Mouse (Mus musculus): ENCODE data around the gene Clcnka. TPM values are rescaled to one million over a fixed set of nuclear protein-coding genes. Genes with fewer than 3 reads are reported as not detected.

The Clcnka gene
- total RNA-seq, 4 experiments from 2014 or later: not detected

- DNase-seq: no peak
These were observed 22.4 kb upstream of the Clcnka start for GRCm38 (mm10) chr4:141420886-141421285.

DNA sequence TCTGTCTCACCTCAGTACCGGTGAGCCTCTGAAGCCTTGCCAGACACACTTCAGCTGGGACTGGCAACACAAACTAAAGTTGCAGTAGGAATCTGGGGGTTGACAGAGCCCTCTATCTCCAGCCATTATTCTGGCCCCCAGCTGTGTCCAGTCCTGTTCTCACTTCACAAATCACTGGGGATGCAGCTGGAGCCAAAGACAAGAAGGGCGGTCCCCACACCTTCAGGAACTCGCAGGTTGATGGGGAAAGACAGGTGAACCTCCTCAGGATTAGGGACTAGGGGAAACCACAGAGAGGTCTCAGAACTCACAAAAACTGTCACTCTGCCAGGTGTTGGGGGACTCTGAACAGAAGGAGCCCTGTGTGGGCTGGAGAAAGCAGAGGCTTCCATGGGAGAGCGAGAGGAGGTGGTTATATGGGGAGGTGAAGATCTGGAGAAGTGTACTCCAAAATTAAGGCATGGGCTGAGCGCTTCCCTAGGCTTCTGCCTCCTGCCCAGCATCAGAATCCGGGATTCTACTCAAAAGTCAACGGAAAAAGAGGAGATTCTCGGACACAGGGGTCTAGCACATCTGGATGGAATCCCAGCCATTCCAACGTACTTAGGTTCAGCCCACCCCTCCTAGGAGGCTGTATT is 21.8 kb upstream of the Clcnka start, which contains the start of gene Hspb7:
Hspb7 (plus strand) TSS at position 588 of the 638 bp plus-strand sequence.
- DNase-seq: no peak

- DNase-seq: no peak
These were observed 21.1 kb upstream of the Clcnka start for GRCm38 (mm10) chr4:141419398-141420191.

DNA sequence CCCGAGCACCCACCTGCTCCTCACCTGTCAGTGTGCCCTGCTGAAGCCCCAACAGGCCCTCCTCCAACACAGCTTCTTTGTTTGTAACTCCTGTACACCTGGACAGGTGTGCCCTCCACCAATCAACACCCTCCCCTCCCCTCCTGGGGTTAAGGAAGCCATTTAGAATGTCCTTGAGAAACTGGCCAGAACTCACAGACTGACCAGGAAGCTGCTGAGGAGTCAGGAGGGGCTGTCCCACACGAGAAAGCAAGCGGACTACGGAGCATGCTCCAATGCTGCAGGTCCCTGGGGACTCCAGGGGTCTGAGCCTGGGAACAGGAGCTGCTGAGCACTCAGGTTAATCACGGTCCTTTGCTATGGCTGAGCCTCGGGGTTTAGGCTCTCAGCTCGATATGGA is 17.4 kb upstream of the Clcnka start, which contains the start of gene Clcnkb:
Clcnkb (minus strand) TSS at position 91 of the 400 bp plus-strand sequence.
- DNase-seq: no peak

GRCm38 (mm10) chr4:141411430-141411992 is 13.0 kb upstream of the Clcnka start:
- no peak for DNase-seq

- no peak for DNase-seq
These were observed 10.1 kb upstream of the Clcnka start for GRCm38 (mm10) chr4:141408577-141408976.

- DNase-seq: no peak
These were observed 8.2 kb upstream of the Clcnka start for GRCm38 (mm10) chr4:141406516-141407299.

- DNase-seq: no peak
These were observed 6.7 kb upstream of the Clcnka start for GRCm38 (mm10) chr4:141405314-141405622.

DNA sequence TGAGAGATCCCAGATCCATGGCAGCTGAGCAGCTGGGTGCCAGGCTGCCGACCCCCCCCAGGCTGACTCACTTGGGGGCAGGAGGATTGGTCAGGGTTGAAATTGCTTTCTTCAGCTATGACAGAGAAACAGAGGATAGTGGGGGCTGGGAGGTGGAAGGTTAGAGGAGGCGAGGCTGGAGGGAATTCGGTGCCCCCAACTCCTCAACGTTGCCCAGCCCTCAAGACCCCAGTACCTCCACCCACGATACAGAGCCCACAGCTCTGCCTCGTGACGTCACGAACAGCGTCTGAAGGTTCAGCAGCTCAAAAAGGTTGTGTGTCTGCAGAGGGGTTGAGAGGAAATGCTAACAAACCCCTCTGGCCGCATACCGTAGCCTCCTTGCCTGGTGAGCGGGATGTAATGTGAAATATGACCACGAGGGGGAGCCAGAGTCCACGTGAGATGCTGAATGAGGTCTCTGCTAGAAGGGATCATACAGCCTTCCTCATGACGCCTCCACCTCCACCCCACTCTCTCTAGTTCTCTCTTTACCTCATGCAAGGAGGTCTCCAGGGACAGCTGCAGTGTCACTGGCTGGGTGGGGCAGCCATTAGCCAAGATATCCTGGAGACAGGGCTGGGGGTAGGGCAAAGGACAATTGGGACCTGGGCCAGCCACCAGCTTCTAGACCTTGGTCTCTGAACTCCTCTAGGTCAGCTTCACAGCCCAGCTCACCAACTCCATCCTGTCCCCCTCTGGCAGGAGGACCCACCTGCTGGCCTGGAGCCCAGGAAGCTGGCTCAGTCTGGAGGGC is 6.2 kb upstream of the Clcnka start:
- DNase-seq: peak; percentile 74

DNA sequence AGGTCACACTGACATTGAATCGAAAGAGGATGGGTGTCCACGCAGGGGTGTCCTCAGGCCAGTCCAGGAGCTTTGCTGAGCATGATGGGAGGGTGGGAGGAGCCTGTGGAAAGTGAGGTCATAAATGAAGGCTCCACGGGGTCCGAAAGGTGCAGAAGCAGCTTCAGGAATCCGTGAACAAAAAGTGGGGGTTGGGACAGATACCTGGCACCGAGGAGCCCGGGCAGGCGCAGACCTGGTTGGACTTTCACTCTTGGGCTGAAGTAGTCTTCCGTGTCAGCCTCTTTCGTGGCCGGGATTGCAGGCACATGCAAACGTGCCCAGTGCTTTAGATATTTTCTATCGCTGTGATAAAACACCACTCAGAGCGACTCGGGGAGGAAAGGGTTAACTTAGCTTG is 1.6 kb upstream of the Clcnka start:
- DNase-seq: no peak

DNA sequence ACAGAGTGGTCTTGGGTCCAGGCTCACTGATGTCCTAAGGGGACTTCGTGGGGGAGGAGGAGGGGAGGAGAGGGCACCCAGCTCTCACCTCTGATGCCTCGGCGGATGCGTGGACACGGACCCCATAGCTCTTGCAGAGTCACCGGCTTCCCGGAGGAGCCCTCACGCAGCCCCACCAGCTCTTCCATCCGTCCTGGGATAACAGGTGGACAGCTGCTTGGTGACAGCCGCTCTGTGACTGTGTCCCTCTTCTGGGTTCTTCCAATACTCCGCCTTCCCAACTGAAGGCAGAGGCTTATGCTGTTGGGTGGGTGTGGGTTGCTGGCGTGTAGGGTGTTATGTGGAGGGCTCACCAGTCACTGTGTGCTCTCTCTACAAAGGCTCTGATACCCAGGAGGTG is 663 bp downstream of the Clcnka start:
- DNase-seq: no peak

GRCm38 (mm10) chr4:141394751-141395150 is 3.8 kb downstream of the Clcnka start:
- no peak for DNase-seq

GRCm38 (mm10) chr4:141391293-141391692 is 7.2 kb downstream of the Clcnka start:
- DNase-seq: no peak

- DNase-seq: no peak
These were observed 9.0 kb downstream of the Clcnka start for GRCm38 (mm10) chr4:141389366-141390150.

DNA sequence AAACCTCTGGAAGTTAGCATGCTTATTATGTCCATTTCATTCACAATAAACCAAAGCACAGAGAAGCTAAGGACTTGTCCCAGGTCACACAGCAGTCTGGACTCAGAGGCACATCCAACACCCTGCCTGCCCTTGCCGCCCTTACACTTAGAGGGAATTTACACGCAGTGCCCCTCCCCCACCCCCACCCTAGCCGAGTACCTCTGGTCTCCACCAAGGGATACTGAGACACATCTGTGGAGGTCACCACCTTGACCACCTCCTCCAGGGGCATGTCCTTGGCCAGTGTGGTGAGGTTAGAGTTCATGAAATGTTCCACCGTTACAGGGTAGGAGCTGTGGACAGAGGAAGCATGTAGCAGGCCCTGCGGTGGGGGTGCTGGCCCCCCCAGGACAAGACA is 10.6 kb downstream of the Clcnka start:
- no peak for DNase-seq

DNA sequence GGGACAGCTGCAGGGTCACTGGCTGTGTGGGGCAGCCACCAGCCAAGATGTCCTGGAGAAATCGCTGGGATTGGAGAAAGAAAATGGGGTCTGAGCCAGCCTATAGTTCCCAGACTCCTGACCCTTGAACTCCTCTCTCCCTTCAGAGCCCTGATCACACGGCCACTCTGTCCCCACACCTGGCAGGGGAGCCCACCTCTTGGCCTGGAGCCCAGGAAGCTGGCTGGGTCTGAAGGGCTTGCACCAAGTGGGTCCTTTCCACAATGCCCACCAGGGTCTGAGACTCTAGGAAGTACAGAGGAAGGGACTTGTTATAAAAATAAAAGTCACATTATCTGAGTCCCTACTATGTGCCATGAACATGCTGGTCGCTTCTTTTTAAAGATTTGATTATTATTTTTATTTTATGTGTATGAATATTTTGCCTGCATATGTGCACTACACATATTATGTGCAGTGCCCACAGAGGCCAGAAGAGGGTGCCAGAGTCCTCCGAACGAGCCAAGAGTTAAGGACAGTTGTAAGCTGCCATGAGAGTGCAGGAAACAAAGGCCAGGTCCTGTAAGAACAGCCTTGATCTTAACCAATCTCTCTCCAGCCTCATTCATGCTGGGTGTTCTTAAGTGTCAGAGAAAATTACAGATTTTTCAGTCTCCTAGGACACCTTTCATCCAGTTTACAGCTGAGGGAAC is 11.3 kb downstream of the Clcnka start:
- DNase-seq: peak; percentile 36

DNA sequence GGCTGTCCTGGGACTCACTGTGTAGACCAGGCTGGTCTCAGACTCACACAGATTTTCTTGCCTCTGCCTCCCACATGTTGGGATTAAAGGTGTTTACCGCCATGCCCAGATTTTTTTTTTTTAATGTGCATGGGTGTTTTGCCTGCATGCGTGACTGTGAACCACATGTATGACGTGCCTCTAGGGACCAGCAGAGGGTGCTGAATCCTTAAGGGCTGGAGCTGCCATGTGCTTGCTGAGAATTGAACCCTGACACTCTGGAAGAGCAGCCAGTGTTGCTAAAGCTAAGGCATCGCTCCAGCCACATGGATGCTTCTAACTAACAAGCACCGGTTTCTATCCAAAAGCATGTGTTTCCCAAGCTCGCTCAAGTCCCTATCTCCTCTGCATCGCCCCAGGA is 12.4 kb downstream of the Clcnka start:
- DNase-seq: no peak

GRCm38 (mm10) chr4:141385275-141385674 is 13.2 kb downstream of the Clcnka start:
- no peak for DNase-seq

DNA sequence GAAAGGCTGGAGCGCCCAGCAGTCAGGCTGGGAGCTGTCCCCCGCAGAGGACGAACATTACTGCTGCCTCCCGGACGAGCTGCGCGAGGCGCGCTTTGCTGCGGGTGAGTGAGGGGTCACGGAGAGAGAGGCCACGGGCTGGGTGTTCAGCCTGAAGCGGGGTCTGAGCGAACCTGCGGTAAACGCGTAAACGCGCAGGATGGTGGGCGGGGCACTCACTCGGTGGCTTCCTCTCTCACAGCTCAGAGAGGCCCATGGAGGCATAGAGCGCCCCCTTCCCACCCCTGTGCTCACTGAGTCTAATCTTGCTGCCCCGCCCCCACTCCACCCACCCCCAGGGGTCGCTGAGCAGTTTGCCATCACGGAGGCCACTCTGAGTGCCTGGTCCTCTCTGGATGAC is 16.1 kb downstream of the Clcnka start:
- DNase-seq: no peak

DNA sequence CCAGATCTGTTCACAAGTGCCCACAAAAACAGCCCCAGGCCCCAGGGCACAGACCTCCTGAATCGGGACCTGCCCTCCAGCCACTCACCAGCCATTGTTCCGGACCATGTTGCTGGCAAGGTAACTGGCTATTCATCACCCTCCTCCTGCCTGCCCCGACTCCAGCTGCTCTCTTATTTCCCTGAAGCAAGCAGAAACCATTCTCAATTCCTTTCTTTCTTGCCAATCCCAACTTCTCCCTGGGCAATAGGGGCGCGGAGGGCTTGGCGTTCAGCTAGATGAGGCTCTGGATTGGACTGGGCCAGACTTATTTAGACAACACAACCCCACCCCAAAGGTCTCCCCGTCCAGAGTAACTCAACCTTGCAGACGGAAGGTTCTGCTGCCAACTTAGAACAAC is 18.9 kb downstream of the Clcnka start:
- no peak for DNase-seq

DNA sequence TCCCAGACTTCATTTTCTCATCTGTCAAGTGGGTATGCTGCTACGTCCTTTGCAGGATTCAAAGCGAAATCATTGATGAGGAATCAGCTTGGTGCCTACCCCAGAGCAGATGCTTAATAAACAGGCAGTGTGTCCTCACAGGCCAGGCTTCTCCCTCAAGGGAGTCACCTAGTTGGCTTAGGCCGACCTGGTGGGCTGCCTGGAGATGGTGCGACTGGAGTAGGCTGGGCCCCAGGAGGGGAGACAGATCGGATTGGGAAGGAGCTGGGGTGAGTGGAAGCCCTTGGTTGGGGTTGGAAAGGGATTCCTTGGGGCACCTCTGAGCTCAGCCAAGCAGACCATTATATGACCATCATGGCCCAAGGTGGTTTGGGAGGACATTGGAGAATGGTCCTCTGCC is 26.1 kb downstream of the Clcnka start:
- DNase-seq: no peak

Measured in adrenal gland, adult 8-10 months (tissue).